Mouse (Mus musculus) lung, postnatal 0 days (tissue): ENCODE data around the gene Rnf24. TPM values are rescaled to one million over a fixed set of nuclear protein-coding genes. Genes with fewer than 3 reads are reported as not detected.
"Not testable (repeated sequence)": the region's sequence is repeated elsewhere in the genome, so short reads cannot be mapped to it uniquely, and the experiment has no call there.

Experiments used
- ATAC-seq: fragments of 200-750 bp; cut with Nextera tagmentation; 2 replicates; pipeline ENCODE4 v1.8.0; 2017; ENCODE audit warnings: moderate library complexity
- DNase-seq: peaks from one replicate; pipeline ENCODE4 v3.0.0-alpha.2; 2016; ENCODE audit warnings: low spot score
- H3K27ac ChIP-seq: fragments of 300-500 bp; sonication (generic); 2 replicates; pipeline ENCODE4 v1.5.1; 2014; ENCODE audit warnings: antibody characterized with exemption, mild to moderate bottlenecking, low read length, mixed read lengths
- H3K27me3 ChIP-seq: fragments of 300-500 bp; sonication (generic); replicated peaks from 2 replicates; pipeline ENCODE4 v1.6.1; 2014; ENCODE audit warnings: low read length, mixed read lengths; ENCODE audit not compliant: insufficient read depth
- H3K36me3 ChIP-seq: fragments of 300-500 bp; sonication (generic); 2 replicates; pipeline ENCODE4 v1.6.1; 2014; ENCODE audit warnings: low read length, mixed read lengths; ENCODE audit not compliant: insufficient read depth
- H3K4me1 ChIP-seq: fragments of 300-500 bp; sonication (generic); 2 replicates; pipeline ENCODE4 v1.6.1; 2014; ENCODE audit warnings: antibody characterized with exemption, low read depth, low read length, mixed read lengths; ENCODE audit not compliant: insufficient read depth
- H3K4me2 ChIP-seq: fragments of 300-500 bp; sonication (generic); replicated peaks from 2 replicates; pipeline ENCODE4 v1.6.1; 2014; ENCODE audit warnings: low read depth, mild to moderate bottlenecking, low read length, moderate library complexity, mixed read lengths
- H3K4me3 ChIP-seq: fragments of 300-500 bp; sonication (generic); 2 replicates; pipeline ENCODE4 v1.5.1; 2014; ENCODE audit warnings: low read depth, low read length
- H3K9ac ChIP-seq: fragments of 300-500 bp; sonication (generic); replicated peaks from 2 replicates; pipeline ENCODE4 v1.6.1; 2014; ENCODE audit warnings: low read depth, mild to moderate bottlenecking
- H3K9me3 ChIP-seq: fragments of 300-500 bp; sonication (generic); 2 replicates; pipeline ENCODE4 v1.6.1; 2016; ENCODE audit warnings: low read length, mixed read lengths
- CTCF ChIP-seq: IDR thresholded peaks from 2 replicates; pipeline ENCODE4 v1.5.1; 2016; ENCODE audit warnings: antibody characterized with exemption, mild to moderate bottlenecking
- EP300 ChIP-seq: IDR thresholded peaks from 2 replicates; pipeline ENCODE4 v1.6.1; 2016; ENCODE audit warnings: antibody characterized with exemption, mild to moderate bottlenecking, control low read depth
- WGBS: fragments of 180-500 bp; shearing (Covaris S2); extraction: QIAGEN DNeasy Blood & Tissue Kit; methylation state at CpG from one replicate; pipeline ENCODE4 v1.1.7; 2014; 5-methylcytosine and 5-hydroxymethylcytosine counted together
- polyA plus RNA-seq: library from polyadenylated mRNA; unstranded; fragments of >200 nt; fragmentation: Nextera tagmentation; extraction: Ambion mirVana; gene quantifications from 2 replicates; pipeline ENCODE4 v1.2.1, GENCODE M21; 2015

The Rnf24 gene
- polyA plus RNA-seq, 1 experiment from 2014 or later = 1.3 TPM

DNA sequence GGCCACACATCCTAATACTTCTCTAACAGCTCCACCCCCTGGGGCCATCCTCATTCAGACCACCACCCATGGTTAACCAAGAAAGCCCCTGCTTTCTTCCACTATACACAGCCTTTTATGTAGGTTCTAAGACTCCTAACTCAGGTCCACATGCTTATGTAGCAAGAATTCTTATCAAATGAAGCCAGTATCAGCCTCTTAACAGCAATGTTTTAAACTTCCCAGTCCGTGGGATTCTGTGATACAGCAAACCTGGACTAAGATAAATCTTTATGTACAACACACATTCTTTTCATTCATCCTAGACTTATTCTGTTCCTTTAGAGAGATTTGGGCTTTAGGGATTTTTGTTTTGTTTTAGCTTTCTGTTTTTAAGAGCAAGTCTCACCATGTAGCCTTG is 29.0 kb downstream of the Rnf24 start:
- H3K4me1 ChIP-seq = no peaks in the 10 kb centered on the region
- no peak overlapping the region for H3K9ac ChIP-seq
- H3K27ac ChIP-seq = no peak overlapping the region
- TF ChIP-seq CTCF (no peak), EP300 (no peak)
- no peak overlapping the region for H3K4me3 ChIP-seq
- WGBS = 46% methylated on average over 1 of the region's 1 CpGs
- no peak overlapping the region for H3K4me2 ChIP-seq
- H3K9me3 ChIP-seq = no peaks in the 10 kb centered on the region
- no peak for DNase-seq
- ATAC-seq = no peak
- no peaks in the 10 kb centered on the region for H3K27me3 ChIP-seq
- H3K36me3 ChIP-seq = no peaks in the 10 kb centered on the region

DNA sequence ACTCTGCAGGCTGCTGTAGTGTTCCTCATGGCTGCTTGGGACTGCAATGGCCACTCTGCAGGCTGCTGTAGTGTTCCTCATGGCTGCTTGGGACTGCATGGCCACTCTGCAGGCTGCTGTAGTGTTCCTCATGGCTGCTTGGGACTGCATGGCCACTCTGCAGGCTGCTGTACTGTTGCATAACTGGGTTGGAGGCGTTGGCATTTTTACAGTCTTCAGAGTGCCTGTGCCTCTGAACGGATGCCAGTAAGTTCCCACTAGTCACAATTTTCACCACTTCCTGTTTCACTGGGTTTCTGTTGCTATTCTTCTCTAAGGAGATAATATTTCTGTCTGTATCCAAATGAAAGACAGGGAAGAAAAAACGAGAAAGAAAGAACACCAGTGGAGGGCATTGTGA is 31.5 kb downstream of the Rnf24 start:
- DNase-seq (peak; percentile 88), ATAC-seq (peak; percentile 60)
- not testable (repeated sequence) for H3K27me3 ChIP-seq, H3K36me3 ChIP-seq, H3K4me1 ChIP-seq, H3K4me2 ChIP-seq, H3K27ac ChIP-seq, H3K4me3 ChIP-seq, H3K9me3 ChIP-seq, H3K9ac ChIP-seq
- WGBS = 14% methylated on average over 3 of the region's 3 CpGs

DNA sequence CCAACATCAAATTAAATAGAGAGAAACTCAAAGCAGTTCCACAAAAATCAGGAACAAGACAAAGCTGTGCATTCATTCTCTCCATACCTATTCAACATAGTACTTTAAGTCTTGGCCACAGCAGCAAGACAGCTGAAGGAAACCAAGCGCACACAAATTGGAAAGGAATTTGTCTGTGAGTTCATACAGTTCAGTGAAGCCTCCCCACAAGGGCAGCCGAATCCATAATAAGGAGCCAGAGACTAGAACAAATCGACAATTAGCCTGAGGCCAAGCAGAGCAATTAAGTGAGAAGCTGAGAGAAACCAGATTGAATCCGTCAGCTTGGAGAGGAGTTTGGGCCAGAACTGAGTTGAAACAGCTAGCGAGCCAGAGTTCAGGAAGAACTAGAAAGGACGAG is 33.3 kb downstream of the Rnf24 start:
- 88% methylated on average over 6 of the region's 6 CpGs for WGBS

DNA sequence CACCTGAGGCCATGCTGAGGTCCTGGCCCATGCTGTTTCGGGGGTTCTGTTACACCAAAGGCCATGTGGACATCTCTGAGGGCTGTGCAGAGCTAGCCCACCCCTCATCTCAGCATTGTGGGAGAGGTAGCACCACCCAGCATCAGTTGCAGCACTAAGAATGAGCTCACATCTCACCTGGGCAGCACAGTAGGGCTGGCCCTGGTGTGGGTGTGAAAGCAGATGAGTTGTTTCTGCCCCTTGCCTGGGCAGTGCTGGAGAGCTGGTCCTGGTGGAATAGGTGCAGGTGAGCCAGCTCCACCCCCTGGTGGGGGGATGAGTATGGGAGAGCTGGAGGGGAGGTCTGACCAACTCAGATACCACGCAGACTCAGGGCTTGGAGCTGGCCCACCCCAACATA is 36.5 kb downstream of the Rnf24 start:
- TF ChIP-seq CTCF = no peak
- no peak for TF ChIP-seq EP300
- 86% methylated on average over 2 of the region's 2 CpGs for WGBS

More for the DNA sequence above, 33.3 kb downstream of the Rnf24 start:
- ATAC-seq (no peak), DNase-seq (no peak)
- Histone ChIP-seq H3K9me3 (no peaks in the 10 kb centered on the region), H3K27me3 (no peaks in the 10 kb centered on the region), H3K36me3 (no peaks in the 10 kb centered on the region), H3K4me2 (no peak overlapping the region), H3K27ac (no peak overlapping the region), H3K4me1 (no peaks in the 10 kb centered on the region), H3K9ac (no peak overlapping the region), H3K4me3 (no peak overlapping the region)
- TF ChIP-seq EP300 = no peak
- no peak for TF ChIP-seq CTCF

DNA sequence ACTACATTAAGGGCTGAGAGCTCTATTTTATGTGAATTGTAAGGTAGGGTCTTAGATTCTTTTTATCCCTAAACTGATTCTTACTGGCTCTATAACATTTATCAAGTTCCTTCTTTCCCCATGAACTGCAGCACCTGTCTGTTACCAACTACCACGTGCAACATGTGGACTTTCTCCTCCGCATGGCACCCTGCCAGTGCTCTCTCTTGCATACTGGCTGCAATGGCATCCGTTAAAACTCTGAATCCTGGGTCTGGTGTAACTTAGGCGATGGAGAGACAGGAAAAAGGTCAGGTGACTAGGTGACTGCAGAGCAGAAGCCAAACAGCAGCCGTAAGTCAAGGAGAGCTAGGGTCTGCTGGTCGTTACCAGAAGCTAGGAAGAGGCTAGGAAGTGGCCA is 43.4 kb downstream of the Rnf24 start:
- no peaks in the 10 kb centered on the region for H3K27me3 ChIP-seq
- 56% methylated on average over 6 of the region's 6 CpGs for WGBS
- no peaks in the 10 kb centered on the region for H3K4me1 ChIP-seq
- H3K9me3 ChIP-seq = no peaks in the 10 kb centered on the region
- no peaks in the 10 kb centered on the region for H3K36me3 ChIP-seq
- DNase-seq (no peak), ATAC-seq (no peak)
- H3K4me3 ChIP-seq = no peak overlapping the region
- no peak overlapping the region for H3K4me2 ChIP-seq
- H3K27ac ChIP-seq = no peak overlapping the region
- TF ChIP-seq EP300 (no peak), CTCF (no peak)
- no peak overlapping the region for H3K9ac ChIP-seq

More for the DNA sequence above, 36.5 kb downstream of the Rnf24 start:
- no peak overlapping the region for H3K9ac ChIP-seq
- no peaks in the 10 kb centered on the region for H3K4me1 ChIP-seq
- H3K4me3 ChIP-seq = no peak overlapping the region
- H3K27ac ChIP-seq = no peak overlapping the region
- no peak for ATAC-seq
- H3K36me3 ChIP-seq = no peaks in the 10 kb centered on the region
- no peak for DNase-seq
- H3K27me3 ChIP-seq = no peaks in the 10 kb centered on the region
- H3K4me2 ChIP-seq = no peak overlapping the region
- no peaks in the 10 kb centered on the region for H3K9me3 ChIP-seq

DNA sequence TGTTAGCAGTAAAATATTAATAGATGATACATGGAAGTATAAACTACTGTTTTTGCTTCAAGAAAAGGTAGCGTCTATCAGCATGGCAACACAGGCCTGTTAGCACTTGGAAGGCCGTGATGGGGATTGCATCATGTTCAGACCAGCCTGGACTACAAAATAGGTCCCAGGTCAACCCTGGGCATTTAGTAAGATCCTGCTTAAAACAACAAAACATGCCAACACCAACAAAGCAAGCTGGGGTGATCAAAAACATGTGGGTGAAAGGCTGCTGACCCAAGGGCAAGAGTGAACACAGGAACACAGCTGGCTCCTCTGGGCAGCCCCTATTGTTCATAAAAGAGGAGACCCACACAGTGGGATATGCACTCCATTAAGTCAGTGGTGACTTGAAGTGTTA is 44.9 kb downstream of the Rnf24 start:
- DNase-seq (no peak), ATAC-seq (no peak)
- WGBS = 84% methylated on average over 2 of the region's 2 CpGs
- Histone ChIP-seq H3K9me3 (no peaks in the 10 kb centered on the region), H3K27me3 (no peaks in the 10 kb centered on the region), H3K36me3 (0 out of 2 replicates have a peak, but pooled peaks cover 4% of the 10 kb centered on the region), H3K4me2 (no peak overlapping the region), H3K9ac (no peak overlapping the region), H3K27ac (no peak overlapping the region), H3K4me3 (no peak overlapping the region), H3K4me1 (no peaks in the 10 kb centered on the region)
- TF ChIP-seq CTCF = no peak
- no peak for TF ChIP-seq EP300

DNA sequence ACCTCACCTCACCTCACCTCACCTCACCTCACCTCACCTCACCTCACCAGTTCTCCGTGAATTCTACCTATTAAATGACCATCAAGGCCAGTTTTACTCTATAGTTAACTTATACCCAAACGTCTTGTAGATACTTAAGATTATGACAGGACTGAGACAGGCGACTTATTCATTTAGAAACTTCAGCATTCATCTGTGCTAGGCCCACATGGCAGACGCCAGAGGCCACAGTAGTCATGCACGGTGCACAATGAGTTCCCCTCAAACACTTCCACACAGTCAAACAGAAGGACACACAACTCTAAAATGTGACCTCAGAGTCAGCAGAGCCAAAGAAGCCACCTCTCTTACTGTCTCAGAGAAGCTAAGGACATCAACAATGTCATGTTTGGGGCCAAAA is 45.3 kb downstream of the Rnf24 start:
- no peak overlapping the region for H3K4me3 ChIP-seq
- H3K4me2 ChIP-seq = no peak overlapping the region
- 94% methylated on average over 5 of the region's 5 CpGs for WGBS
- H3K36me3 ChIP-seq = 0 out of 2 replicates have a peak, but pooled peaks cover 4% of the 10 kb centered on the region
- H3K27ac ChIP-seq = no peak overlapping the region
- DNase-seq (no peak), ATAC-seq (no peak)
- no peaks in the 10 kb centered on the region for H3K4me1 ChIP-seq
- H3K9me3 ChIP-seq = no peaks in the 10 kb centered on the region
- TF ChIP-seq EP300 = no peak
- TF ChIP-seq CTCF = no peak
- no peaks in the 10 kb centered on the region for H3K27me3 ChIP-seq
- no peak overlapping the region for H3K9ac ChIP-seq

DNA sequence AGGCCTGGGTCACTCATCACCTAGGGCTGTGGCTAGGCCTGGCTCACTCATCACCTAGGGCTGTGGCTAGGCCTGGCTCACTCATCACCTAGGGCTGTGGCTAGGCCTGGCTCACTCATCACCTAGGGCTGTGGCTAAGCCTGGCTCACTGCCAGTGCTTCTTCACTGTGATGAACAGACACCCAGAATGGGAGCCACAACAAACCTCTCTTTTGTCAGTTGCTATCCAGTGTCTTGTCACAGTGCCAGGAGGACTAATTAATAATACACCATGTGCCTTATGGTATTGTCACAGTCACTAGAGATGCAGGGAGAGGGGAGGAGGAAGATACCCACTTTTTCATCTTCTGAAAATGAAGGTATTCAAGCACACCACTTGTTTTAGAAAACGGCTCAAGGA is 47.5 kb downstream of the Rnf24 start:
- H3K27me3 ChIP-seq, DNase-seq, ATAC-seq, H3K9ac ChIP-seq, H3K4me3 ChIP-seq, H3K27ac ChIP-seq, H3K9me3 ChIP-seq, H3K36me3 ChIP-seq, H3K4me2 ChIP-seq, H3K4me1 ChIP-seq: not testable (repeated sequence)
- 88% methylated on average over 1 of the region's 1 CpGs for WGBS
